Mouse (Mus musculus) intestine, embryonic 15.5 days (tissue): ENCODE measurements at regions not wholly inside any gene's neighbourhood (a gene's known extent, or its start where the extent isn't known, plus 50 kb on each side); places are given as distances from the start of the nearest gene placed in this dataset.

ENCODE experiments used
- ATAC-seq: fragments of 200-750 bp; cut with Nextera tagmentation; 2 replicates; pipeline ENCODE4 v1.8.0; 2017; ENCODE audit warnings: moderate TSS enrichment, moderate library complexity
- H3K27ac ChIP-seq: fragments of 300-500 bp; sonication (generic); 2 replicates; pipeline ENCODE4 v1.5.1; 2015; ENCODE audit warnings: mild to moderate bottlenecking, inconsistent platforms
- H3K27me3 ChIP-seq: fragments of 300-500 bp; sonication (generic); replicated peaks from 2 replicates; pipeline ENCODE4 v1.6.1; 2015; ENCODE audit warnings: inconsistent platforms
- H3K36me3 ChIP-seq: fragments of 300-500 bp; sonication (generic); 2 replicates; pipeline ENCODE4 v1.6.1; 2015; ENCODE audit warnings: inconsistent platforms
- H3K4me1 ChIP-seq: fragments of 300-500 bp; sonication (generic); replicated peaks from 2 replicates; pipeline ENCODE4 v1.6.1; 2015; ENCODE audit warnings: inconsistent platforms
- H3K4me2 ChIP-seq: fragments of 300-500 bp; sonication (generic); replicated peaks from 2 replicates; pipeline ENCODE4 v1.6.1; 2015; ENCODE audit warnings: mild to moderate bottlenecking, inconsistent platforms
- H3K4me3 ChIP-seq: fragments of 300-500 bp; sonication (generic); replicated peaks from 2 replicates; pipeline ENCODE4 v1.5.1; 2015; ENCODE audit warnings: inconsistent platforms
- H3K9ac ChIP-seq: fragments of 300-500 bp; sonication (generic); 2 replicates; pipeline ENCODE4 v1.6.1; 2015; ENCODE audit warnings: inconsistent platforms
- H3K9me3 ChIP-seq: fragments of 300-500 bp; sonication (generic); 2 replicates; pipeline ENCODE4 v1.6.1; 2016; ENCODE audit warnings: inconsistent platforms
- WGBS: fragments of 180-500 bp; shearing (Covaris S2); methylation state at CpG from one replicate; pipeline ENCODE4 v1.1.7; 2015; 5-methylcytosine and 5-hydroxymethylcytosine counted together

- H3K9ac ChIP-seq, result no peak overlapping the region
- no peak overlapping the region for H3K27ac ChIP-seq
- H3K4me1 ChIP-seq, result no peaks in the 10 kb centered on the region
- no peaks in the 10 kb centered on the region for H3K9me3 ChIP-seq
- no peak overlapping the region for H3K4me3 ChIP-seq
- no peaks in the 10 kb centered on the region for H3K27me3 ChIP-seq
- H3K36me3 ChIP-seq, result no peaks in the 10 kb centered on the region
- ATAC-seq, result no peak
- no peak overlapping the region for H3K4me2 ChIP-seq
- WGBS, result 92% methylated on average over 2 of the region's 2 CpGs
These were observed 246.0 kb downstream of the Ttc6 start for GRCm38 (mm10) chr12:57809961-57810360.

- H3K4me3 ChIP-seq, result no peak overlapping the region
- H3K9me3 ChIP-seq, result no peaks in the 10 kb centered on the region
- H3K27me3 ChIP-seq, result no peaks in the 10 kb centered on the region
- no peaks in the 10 kb centered on the region for H3K36me3 ChIP-seq
- H3K4me1 ChIP-seq, result no peaks in the 10 kb centered on the region
- 69% methylated on average over 6 of the region's 6 CpGs for WGBS
- H3K27ac ChIP-seq, result no peak overlapping the region
- no peak overlapping the region for H3K9ac ChIP-seq
- no peak overlapping the region for H3K4me2 ChIP-seq
- ATAC-seq, result no peak
These were observed 259.9 kb downstream of the Ttc6 start for GRCm38 (mm10) chr12:57823809-57824208.

- Histone ChIP-seq H3K9ac (no peak overlapping the region), H3K27me3 (no peaks in the 10 kb centered on the region), H3K4me2 (no peak overlapping the region), H3K4me1 (no peaks in the 10 kb centered on the region), H3K27ac (no peak overlapping the region), H3K4me3 (no peak overlapping the region), H3K36me3 (no peaks in the 10 kb centered on the region), H3K9me3 (no peaks in the 10 kb centered on the region)
- no peak for ATAC-seq
- 11% methylated on average over 3 of the region's 3 CpGs for WGBS
These were observed 261.8 kb downstream of the Ttc6 start for GRCm38 (mm10) chr12:57825754-57826153.

GRCm38 (mm10) chr12:57842813-57843212, 278.9 kb downstream of the Ttc6 start:
- Histone ChIP-seq H3K4me1 (no peaks in the 10 kb centered on the region), H3K9ac (no peak overlapping the region), H3K36me3 (no peaks in the 10 kb centered on the region), H3K4me2 (no peak overlapping the region), H3K9me3 (no peaks in the 10 kb centered on the region), H3K27ac (no peak overlapping the region), H3K27me3 (no peaks in the 10 kb centered on the region), H3K4me3 (no peak overlapping the region)
- WGBS, result 55% methylated on average over 4 of the region's 4 CpGs
- ATAC-seq, result no peak

- H3K36me3 ChIP-seq, result no peaks in the 10 kb centered on the region
- H3K27ac ChIP-seq, result no peak overlapping the region
- H3K9ac ChIP-seq, result no peak overlapping the region
- no peaks in the 10 kb centered on the region for H3K4me1 ChIP-seq
- no peaks in the 10 kb centered on the region for H3K27me3 ChIP-seq
- no peaks in the 10 kb centered on the region for H3K9me3 ChIP-seq
- no peak overlapping the region for H3K4me3 ChIP-seq
- WGBS, result 88% methylated on average over 2 of the region's 2 CpGs
- H3K4me2 ChIP-seq, result no peak overlapping the region
- ATAC-seq, result no peak
These were observed 307.1 kb downstream of the Ttc6 start for GRCm38 (mm10) chr12:57871028-57871427.

GRCm38 (mm10) chr12:57890783-57891478, 320.6 kb upstream of the Sstr1 start:
- no peak overlapping the region for H3K4me3 ChIP-seq
- no peak overlapping the region for H3K4me2 ChIP-seq
- no peaks in the 10 kb centered on the region for H3K36me3 ChIP-seq
- no peaks in the 10 kb centered on the region for H3K4me1 ChIP-seq
- H3K9me3 ChIP-seq, result no peaks in the 10 kb centered on the region
- H3K9ac ChIP-seq, result no peak overlapping the region
- peak; percentile 92 for ATAC-seq
- no peaks in the 10 kb centered on the region for H3K27me3 ChIP-seq
- WGBS, result 61% methylated on average over 4 of the region's 4 CpGs
- H3K27ac ChIP-seq, result 0 out of 2 replicates have a peak overlapping the region, but pooled peaks have one; percentile 13

- 0 out of 2 replicates have a peak overlapping the region, but pooled peaks have one; percentile 13 for H3K27ac ChIP-seq
- H3K4me2 ChIP-seq, result no peak overlapping the region
- H3K9me3 ChIP-seq, result no peaks in the 10 kb centered on the region
- no peak overlapping the region for H3K9ac ChIP-seq
- ATAC-seq, result peak; percentile 84
- 76% methylated on average over 1 of the region's 1 CpGs for WGBS
- no peak overlapping the region for H3K4me3 ChIP-seq
- no peaks in the 10 kb centered on the region for H3K36me3 ChIP-seq
- H3K27me3 ChIP-seq, result no peaks in the 10 kb centered on the region
- H3K4me1 ChIP-seq, result no peaks in the 10 kb centered on the region
These were observed 320.0 kb upstream of the Sstr1 start for GRCm38 (mm10) chr12:57891556-57891955.

- ATAC-seq, result no peak
- 73% methylated on average over 3 of the region's 3 CpGs for WGBS
- no peak overlapping the region for H3K9ac ChIP-seq
These were observed 313.8 kb upstream of the Sstr1 start for GRCm38 (mm10) chr12:57897751-57898250.

GRCm38 (mm10) chr12:57904658-57905057, 306.9 kb upstream of the Sstr1 start:
- Histone ChIP-seq H3K9me3 (no peaks in the 10 kb centered on the region), H3K9ac (no peak overlapping the region), H3K4me2 (no peak overlapping the region), H3K36me3 (no peaks in the 10 kb centered on the region), H3K4me3 (no peak overlapping the region), H3K27me3 (no peaks in the 10 kb centered on the region), H3K4me1 (no peaks in the 10 kb centered on the region), H3K27ac (no peak overlapping the region)
- ATAC-seq, result no peak
- WGBS, result 51% methylated on average over 1 of the region's 1 CpGs

More at GRCm38 (mm10) chr12:57897751-57898250, 313.8 kb upstream of the Sstr1 start:
- H3K27ac ChIP-seq, result no peak overlapping the region
- H3K27me3 ChIP-seq, result no peaks in the 10 kb centered on the region
- H3K9me3 ChIP-seq, result no peaks in the 10 kb centered on the region
- H3K36me3 ChIP-seq, result no peaks in the 10 kb centered on the region
- H3K4me2 ChIP-seq, result no peak overlapping the region
- H3K4me1 ChIP-seq, result no peaks in the 10 kb centered on the region
- H3K4me3 ChIP-seq, result no peak overlapping the region

GRCm38 (mm10) chr12:57918211-57918610, 293.4 kb upstream of the Sstr1 start:
- Histone ChIP-seq H3K4me3 (no peak overlapping the region), H3K27me3 (no peaks in the 10 kb centered on the region), H3K9ac (no peak overlapping the region), H3K36me3 (no peaks in the 10 kb centered on the region), H3K27ac (no peak overlapping the region), H3K9me3 (no peaks in the 10 kb centered on the region), H3K4me2 (no peak overlapping the region), H3K4me1 (no peaks in the 10 kb centered on the region)
- no peak for ATAC-seq
- WGBS, result 81% methylated on average over 4 of the region's 4 CpGs

GRCm38 (mm10) chr12:57922031-57922430, 289.5 kb upstream of the Sstr1 start:
- Histone ChIP-seq H3K9ac (no peak overlapping the region), H3K9me3 (no peaks in the 10 kb centered on the region), H3K4me1 (no peaks in the 10 kb centered on the region), H3K27ac (no peak overlapping the region), H3K4me3 (no peak overlapping the region), H3K4me2 (no peak overlapping the region), H3K36me3 (no peaks in the 10 kb centered on the region), H3K27me3 (no peaks in the 10 kb centered on the region)
- no peak for ATAC-seq
- WGBS, result 66% methylated on average over 1 of the region's 1 CpGs

- Histone ChIP-seq H3K4me3 (no peak overlapping the region), H3K27ac (no peak overlapping the region), H3K36me3 (no peaks in the 10 kb centered on the region), H3K4me2 (no peak overlapping the region), H3K9me3 (no peaks in the 10 kb centered on the region), H3K27me3 (no peaks in the 10 kb centered on the region), H3K4me1 (no peaks in the 10 kb centered on the region), H3K9ac (no peak overlapping the region)
- ATAC-seq, result no peak
- 77% methylated on average over 2 of the region's 2 CpGs for WGBS
These were observed 287.1 kb upstream of the Sstr1 start for GRCm38 (mm10) chr12:57924422-57924821.

- Histone ChIP-seq H3K36me3 (no peaks in the 10 kb centered on the region), H3K4me1 (no peaks in the 10 kb centered on the region), H3K9ac (no peak overlapping the region), H3K4me2 (no peak overlapping the region), H3K27me3 (no peaks in the 10 kb centered on the region), H3K4me3 (no peak overlapping the region), H3K27ac (no peak overlapping the region), H3K9me3 (no peaks in the 10 kb centered on the region)
- 89% methylated on average over 1 of the region's 1 CpGs for WGBS
- no peak for ATAC-seq
These were observed 284.7 kb upstream of the Sstr1 start for GRCm38 (mm10) chr12:57926886-57927285.
